ENCODE assay signal across 16 mouse cellular contexts in genomic region chr11:62995755-62996521, GRCm38 (mm10). TPM values are rescaled to one million over a fixed set of nuclear protein-coding genes. Genes with fewer than 3 reads are reported as not detected.
A peak's percentile ranks its signal among the peaks of the same experiment; 100 is the strongest.
DNase-seq lines count a peak whose midpoint lies in the region; ATAC-seq and TF ChIP-seq lines count a peak whose summit lies in the region.
"Had no signal": no experiment of that assay in that cellular context is flagged by ENCODE, and none has a peak within 500 bp of the region (broad histone marks: within the 10 kb centered on the region; RNA-seq: fewer than 3 reads in every experiment).

No protein-coding gene starts in this region.

- H3K4me1 ChIP-seq in heart, embryonic 12.5 days (replicated peaks) = peaks cover 38% of the 10 kb centered on the region
- peaks cover 37% of the 10 kb centered on the region for H3K4me1 ChIP-seq in lung, embryonic 14.5 days (ENCODE audit: insufficient read depth)
- H3K4me1 ChIP-seq in forebrain, postnatal 0 days (ENCODE audit: insufficient read depth) = 0 out of 2 replicates have a peak, but pooled peaks cover 3% of the 10 kb centered on the region

- WGBS in heart, embryonic 12.5 days = 61% methylated on average over 5 of the region's 5 CpGs
- 49% methylated on average over 5 of the region's 5 CpGs for WGBS in lung, embryonic 14.5 days
- 81% methylated on average over 5 of the region's 5 CpGs for WGBS in forebrain, postnatal 0 days

- DNase-seq in heart, postnatal 25 days (ENCODE audit: low spot score) = no peak
- DNase-seq in lung, embryonic 14.5 days = peak; percentile 57
- no peak for DNase-seq in lung, adult 18-20 months
- peak; percentile 55 for DNase-seq in R1 (ENCODE audit: low read depth, low spot score)
- peak; percentile 31 to 43 for DNase-seq in lung, postnatal 4 days
- no peak for DNase-seq in urinary bladder, adult 18-20 months (ENCODE audit: low spot score in 2 of 2)
- DNase-seq in forebrain, postnatal 0 days = no peak
- DNase-seq: adrenal gland, postnatal 25 days; cerebellum, postnatal 36 days; kidney, postnatal 36 days; thymus, postnatal 25 days had no signal

- no peak for TF ChIP-seq CTCF in lung, embryonic 14.5 days (IDR thresholded peaks at IDR 0.05; ENCODE audit: low read depth)
- no peak for TF ChIP-seq CTCF in forebrain, postnatal 0 days (IDR thresholded peaks at IDR 0.05; ENCODE audit: low read depth)

- no peaks in the 10 kb centered on the region for H3K36me3 ChIP-seq in heart, embryonic 12.5 days
- no peaks in the 10 kb centered on the region for H3K36me3 ChIP-seq in lung, embryonic 14.5 days (ENCODE audit: insufficient read depth)
- no peaks in the 10 kb centered on the region for H3K36me3 ChIP-seq in forebrain, postnatal 0 days (ENCODE audit: insufficient read depth)

- H3K27me3 ChIP-seq in heart, embryonic 12.5 days (replicated peaks) = no peaks in the 10 kb centered on the region
- H3K27me3 ChIP-seq in lung, embryonic 14.5 days (ENCODE audit: insufficient read depth, low read length) = no peaks in the 10 kb centered on the region
- H3K27me3 ChIP-seq in forebrain, postnatal 0 days (ENCODE audit: insufficient read depth, low read length) = no peaks in the 10 kb centered on the region

- H3K4me2 ChIP-seq in heart, embryonic 12.5 days = no peak overlapping the region
- no peak overlapping the region for H3K4me2 ChIP-seq in lung, embryonic 14.5 days
- H3K4me2 ChIP-seq in forebrain, postnatal 0 days (ENCODE audit: low read depth) = no peak overlapping the region

- intact Hi-C loops in heart, postnatal 25 days (cut with DNase I) = loop anchor here (2.0 to 5.0 kb wide), 2 partner anchors 74 to 139 kb away; no protein-coding TSS in a partner anchor

- ATAC-seq in heart, embryonic 12.5 days (ENCODE audit: insufficient number of reproducible peaks, low FRiP score) = no peak
- ATAC-seq in lung, embryonic 14.5 days (ENCODE audit: insufficient read depth) = peak; percentile 39; the same call in 1 of the 2 replicates
- ATAC-seq in forebrain, postnatal 0 days = no peak
- ATAC-seq: hindbrain, postnatal 0 days had no signal

- H3K4me3 ChIP-seq in heart, embryonic 12.5 days = no peak overlapping the region
- no peak overlapping the region for H3K4me3 ChIP-seq in lung, embryonic 14.5 days (ENCODE audit: low read depth, low read length)
- no peak overlapping the region for H3K4me3 ChIP-seq in forebrain, postnatal 0 days (ENCODE audit: low read depth, low read length)
- H3K4me3 ChIP-seq: left cerebral cortex, adult 2 months had no signal

- H3K9me3 ChIP-seq in heart, embryonic 12.5 days (replicated peaks) = 0 out of 2 replicates have a peak, but pooled peaks cover 4% of the 10 kb centered on the region
- H3K9me3 ChIP-seq in lung, embryonic 14.5 days (ENCODE audit: low read depth, low read length) = no peaks in the 10 kb centered on the region
- no peaks in the 10 kb centered on the region for H3K9me3 ChIP-seq in forebrain, postnatal 0 days (ENCODE audit: low read length)

- peak overlapping the region; percentile 48 for H3K27ac ChIP-seq in heart, embryonic 12.5 days (ENCODE audit: poor library complexity, severe bottlenecking)
- peak overlapping the region; percentile 83 for H3K27ac ChIP-seq in lung, embryonic 14.5 days (ENCODE audit: low read depth)
- no peak overlapping the region for H3K27ac ChIP-seq in forebrain, postnatal 0 days (ENCODE audit: low read depth, low read length)
- H3K27ac ChIP-seq: hindbrain, postnatal 0 days; left cerebral cortex, adult 2 months had no signal

- H3K9ac ChIP-seq in heart, embryonic 12.5 days = no peak overlapping the region
- no peak overlapping the region for H3K9ac ChIP-seq in lung, embryonic 14.5 days
- H3K9ac ChIP-seq in forebrain, postnatal 0 days = no peak overlapping the region

RNA-seq across cellular contexts. Expression of gene Cdrt4, which starts 44.9 kb away (rescaled TPM):
- 0.28 TPM in 1 of 2 replicates, not detected in the other for polyA plus RNA-seq in heart, embryonic 12.5 days (2016; fragmentation: Nextera tagmentation; extraction: Ambion mirVana)
- not detected for total RNA-seq in heart, postnatal 25 days (2021)
- 0.83 TPM in 1 of 2 replicates, not detected in the other for polyA plus RNA-seq in lung, embryonic 14.5 days (2014; fragmentation: Nextera tagmentation; extraction: Ambion mirVana)
- not detected in 2 replicates for total RNA-seq in forebrain, postnatal 0 days (2014; rRNA removed)
- polyA plus RNA-seq in forebrain, postnatal 0 days (2015; fragmentation: Nextera tagmentation; extraction: Ambion mirVana) = 0.28 TPM in 1 of 2 replicates, not detected in the other
- total RNA-seq: adrenal gland, postnatal 25 days; hindbrain, postnatal 0 days; left cerebral cortex, adult 2 months; liver, adult 2 months; megakaryocyte-erythroid progenitor cell, adult 5-6 weeks had no signal
- polyA plus RNA-seq: liver, adult 2 months had no signal

Comparison
In these comparisons a context has a peak if more than half of its experiments do, and no peak if none do; other contexts are left out.
1. DNase-seq: peak in lung, embryonic 14.5 days (single experiment), R1 (single experiment) and lung, postnatal 4 days (2 of 2); none in heart, postnatal 25 days (single experiment), lung, adult 18-20 months (0 of 2), urinary bladder, adult 18-20 months (0 of 2) and forebrain, postnatal 0 days (single experiment).